Mouse (Mus musculus): ENCODE data around the gene Prr5l. TPM values are rescaled to one million over a fixed set of nuclear protein-coding genes. Genes with fewer than 3 reads are reported as not detected.

Prr5l gene
- 1 to 10 TPM; 1.0 to 2.4 (median 2.4) TPM for polyA plus RNA-seq (2017; shearing (Covaris generic))

- ATAC-seq = no peak
These were observed at the start of gene Prr5l for GRCm38 (mm10) chr2:101882998-101883397. Gene Prr5l (minus strand): TSS chr2:101883027.

GRCm38 (mm10) chr2:101932169-101932936 lies 49.5 kb upstream of the Prr5l start:
- no peak for ATAC-seq

- no peak for ATAC-seq
These were observed 42.9 kb upstream of the Prr5l start for GRCm38 (mm10) chr2:101925591-101926188.

GRCm38 (mm10) chr2:101925183-101925582 lies 42.4 kb upstream of the Prr5l start:
- no peak for ATAC-seq

- ATAC-seq = no peak
These were observed 40.4 kb upstream of the Prr5l start for GRCm38 (mm10) chr2:101923181-101923580.

- ATAC-seq = no peak
These were observed 39.5 kb upstream of the Prr5l start for GRCm38 (mm10) chr2:101922302-101922701.

GRCm38 (mm10) chr2:101920136-101920554 lies 37.3 kb upstream of the Prr5l start:
- ATAC-seq = no peak

GRCm38 (mm10) chr2:101918518-101918917 lies 35.7 kb upstream of the Prr5l start:
- ATAC-seq = no peak

- no peak for ATAC-seq
These were observed 26.7 kb upstream of the Prr5l start for GRCm38 (mm10) chr2:101909326-101910080.

- no peak for ATAC-seq
These were observed 25.9 kb upstream of the Prr5l start for GRCm38 (mm10) chr2:101908773-101909172.

- ATAC-seq = no peak
These were observed 24.7 kb upstream of the Prr5l start for GRCm38 (mm10) chr2:101907386-101908022.

GRCm38 (mm10) chr2:101906379-101906690 lies 23.5 kb upstream of the Prr5l start:
- no peak for ATAC-seq

- ATAC-seq = peak; percentile 83
These were observed 22.9 kb upstream of the Prr5l start for GRCm38 (mm10) chr2:101905534-101906378.

- ATAC-seq = no peak
These were observed 19.4 kb upstream of the Prr5l start for GRCm38 (mm10) chr2:101902196-101902595.

GRCm38 (mm10) chr2:101896425-101897204 lies 13.8 kb upstream of the Prr5l start:
- ATAC-seq = no peak

GRCm38 (mm10) chr2:101894126-101894525 lies 11.3 kb upstream of the Prr5l start:
- no peak for ATAC-seq

- no peak for ATAC-seq
These were observed 8.3 kb upstream of the Prr5l start for GRCm38 (mm10) chr2:101891143-101891542.

GRCm38 (mm10) chr2:101888886-101889285 lies 6.1 kb upstream of the Prr5l start:
- no peak for ATAC-seq

GRCm38 (mm10) chr2:101885768-101886438 lies 3.1 kb upstream of the Prr5l start, which contains the start of gene Commd9:
Gene Commd9 (plus strand): TSS chr2:101886247.
- ATAC-seq = peak; percentile 100

GRCm38 (mm10) chr2:101884286-101884685 lies 1.5 kb upstream of the Prr5l start:
- ATAC-seq = no peak

Measured in inflammation-experienced regulatory T-cells, adult 6 months (primary cell).